Mouse (Mus musculus): ENCODE data around the gene Myo18a. TPM values are rescaled to one million over a fixed set of nuclear protein-coding genes. Genes with fewer than 3 reads are reported as not detected.

The Myo18a gene
- polyA plus RNA-seq, 1 experiment = 92.1 TPM

GRCm38 (mm10) chr11:77854641-77855040, 91.6 kb downstream of the Myo18a start:
- TF ChIP-seq POLR2A (IDR thresholded peaks at IDR 0.05; ENCODE audit: borderline replicate concordance, extremely low read depth, low read depth, low read length) (no peak), CTCF (IDR thresholded peaks at IDR 0.05; ENCODE audit: insufficient read depth, low read length) (no peak)
- no peak for DNase-seq
- WGBS = 46% methylated on average over 3 of the region's 3 CpGs
- Histone ChIP-seq H3K4me3 (replicated peaks; ENCODE audit: extremely low read depth, low read depth, low read length) (no peak overlapping the region), H3K4me1 (ENCODE audit: control insufficient read depth, insufficient read depth, low read length) (no peaks in the 10 kb centered on the region)

GRCm38 (mm10) chr11:77855396-77855795, 92.3 kb downstream of the Myo18a start:
- DNase-seq = no peak
- Histone ChIP-seq H3K4me1 (ENCODE audit: control insufficient read depth, insufficient read depth, low read length) (no peaks in the 10 kb centered on the region), H3K4me3 (replicated peaks; ENCODE audit: extremely low read depth, low read depth, low read length) (no peak overlapping the region)
- TF ChIP-seq CTCF (IDR thresholded peaks at IDR 0.05; ENCODE audit: insufficient read depth, low read length) (no peak), POLR2A (IDR thresholded peaks at IDR 0.05; ENCODE audit: borderline replicate concordance, extremely low read depth, low read depth, low read length) (no peak)
- WGBS = 50% methylated on average over 15 of the region's 15 CpGs

- WGBS = 93% methylated on average over 6 of the region's 6 CpGs
- Histone ChIP-seq H3K4me3 (replicated peaks; ENCODE audit: extremely low read depth, low read depth, low read length) (no peak overlapping the region), H3K4me1 (ENCODE audit: control insufficient read depth, insufficient read depth, low read length) (no peaks in the 10 kb centered on the region)
- no peak for DNase-seq
- no peak for TF ChIP-seq POLR2A (IDR thresholded peaks at IDR 0.05; ENCODE audit: borderline replicate concordance, extremely low read depth, low read depth, low read length)
- TF ChIP-seq CTCF (IDR thresholded peaks at IDR 0.05; ENCODE audit: insufficient read depth, low read length) = no peak
These were observed 94.0 kb downstream of the Myo18a start for GRCm38 (mm10) chr11:77857089-77857488.

GRCm38 (mm10) chr11:77858589-77858988, 95.5 kb downstream of the Myo18a start:
- TF ChIP-seq POLR2A (IDR thresholded peaks at IDR 0.05; ENCODE audit: borderline replicate concordance, extremely low read depth, low read depth, low read length) = no peak
- TF ChIP-seq CTCF (IDR thresholded peaks at IDR 0.05; ENCODE audit: insufficient read depth, low read length) = no peak
- DNase-seq = no peak
- 75% methylated on average over 9 of the region's 9 CpGs for WGBS
- no peak overlapping the region for H3K4me3 ChIP-seq (replicated peaks; ENCODE audit: extremely low read depth, low read depth, low read length)
- H3K4me1 ChIP-seq (ENCODE audit: control insufficient read depth, insufficient read depth, low read length) = no peaks in the 10 kb centered on the region

GRCm38 (mm10) chr11:77860947-77861346, 97.9 kb downstream of the Myo18a start:
- no peaks in the 10 kb centered on the region for H3K4me1 ChIP-seq (ENCODE audit: control insufficient read depth, insufficient read depth, low read length)
- TF ChIP-seq POLR2A (IDR thresholded peaks at IDR 0.05; ENCODE audit: borderline replicate concordance, extremely low read depth, low read depth, low read length) = no peak
- TF ChIP-seq CTCF (IDR thresholded peaks at IDR 0.05; ENCODE audit: insufficient read depth, low read length) = no peak
- no peak overlapping the region for H3K4me3 ChIP-seq (replicated peaks; ENCODE audit: extremely low read depth, low read depth, low read length)
- 84% methylated on average over 9 of the region's 9 CpGs for WGBS
- no peak for DNase-seq

- 92% methylated on average over 7 of the region's 7 CpGs for WGBS
- Histone ChIP-seq H3K4me1 (ENCODE audit: control insufficient read depth, insufficient read depth, low read length) (no peaks in the 10 kb centered on the region), H3K4me3 (replicated peaks; ENCODE audit: extremely low read depth, low read depth, low read length) (no peak overlapping the region)
- no peak for DNase-seq
- TF ChIP-seq POLR2A (IDR thresholded peaks at IDR 0.05; ENCODE audit: borderline replicate concordance, extremely low read depth, low read depth, low read length) = no peak
- no peak for TF ChIP-seq CTCF (IDR thresholded peaks at IDR 0.05; ENCODE audit: insufficient read depth, low read length)
These were observed 99.8 kb downstream of the Myo18a start for GRCm38 (mm10) chr11:77862887-77863286.

- Histone ChIP-seq H3K4me1 (ENCODE audit: control insufficient read depth, insufficient read depth, low read length) (no peaks in the 10 kb centered on the region), H3K4me3 (replicated peaks; ENCODE audit: extremely low read depth, low read depth, low read length) (no peak overlapping the region)
- TF ChIP-seq POLR2A (IDR thresholded peaks at IDR 0.05; ENCODE audit: borderline replicate concordance, extremely low read depth, low read depth, low read length) (no peak), CTCF (IDR thresholded peaks at IDR 0.05; ENCODE audit: insufficient read depth, low read length) (no peak)
- DNase-seq = no peak
- 80% methylated on average over 12 of the region's 12 CpGs for WGBS
These were observed 101.7 kb downstream of the Myo18a start for GRCm38 (mm10) chr11:77864771-77865170.

- TF ChIP-seq POLR2A (IDR thresholded peaks at IDR 0.05; ENCODE audit: borderline replicate concordance, extremely low read depth, low read depth, low read length) = no peak
- no peaks in the 10 kb centered on the region for H3K4me1 ChIP-seq (ENCODE audit: control insufficient read depth, insufficient read depth, low read length)
- no peak overlapping the region for H3K4me3 ChIP-seq (replicated peaks; ENCODE audit: extremely low read depth, low read depth, low read length)
- WGBS = 55% methylated on average over 11 of the region's 12 CpGs
- no peak for DNase-seq
These were observed 104.5 kb downstream of the Myo18a start for GRCm38 (mm10) chr11:77867419-77868083.

- H3K4me3 ChIP-seq (replicated peaks; ENCODE audit: extremely low read depth, low read depth, low read length) = no peak overlapping the region
- peaks cover 6% of the 10 kb centered on the region for H3K4me1 ChIP-seq (ENCODE audit: control insufficient read depth, insufficient read depth, low read length)
- no peak for DNase-seq
- 36% methylated on average over 4 of the region's 4 CpGs for WGBS
- TF ChIP-seq POLR2A (IDR thresholded peaks at IDR 0.05; ENCODE audit: borderline replicate concordance, extremely low read depth, low read depth, low read length) (no peak), CTCF (IDR thresholded peaks at IDR 0.05; ENCODE audit: insufficient read depth, low read length) (no peak)
These were observed 108.4 kb downstream of the Myo18a start for GRCm38 (mm10) chr11:77871436-77871835.

- no peak overlapping the region for H3K4me3 ChIP-seq (replicated peaks; ENCODE audit: extremely low read depth, low read depth, low read length)
- peaks cover 6% of the 10 kb centered on the region for H3K4me1 ChIP-seq (ENCODE audit: control insufficient read depth, insufficient read depth, low read length)
- TF ChIP-seq CTCF (IDR thresholded peaks at IDR 0.05; ENCODE audit: insufficient read depth, low read length) = no peak
- no peak for TF ChIP-seq POLR2A (IDR thresholded peaks at IDR 0.05; ENCODE audit: borderline replicate concordance, extremely low read depth, low read depth, low read length)
- WGBS = 11% methylated on average over 11 of the region's 11 CpGs
- no peak for DNase-seq
These were observed 109.2 kb downstream of the Myo18a start for GRCm38 (mm10) chr11:77872236-77872635.

Data from lung, adult 2 months (tissue).